Mouse (Mus musculus) T-cell, adult 2 months (primary cell): ENCODE data around the gene Kazn.

Source experiments
- DNase-seq: peaks from one replicate; pipeline ENCODE4 v3.0.0; 2022; ENCODE audit warnings: low spot score

The Kazn gene

DNA sequence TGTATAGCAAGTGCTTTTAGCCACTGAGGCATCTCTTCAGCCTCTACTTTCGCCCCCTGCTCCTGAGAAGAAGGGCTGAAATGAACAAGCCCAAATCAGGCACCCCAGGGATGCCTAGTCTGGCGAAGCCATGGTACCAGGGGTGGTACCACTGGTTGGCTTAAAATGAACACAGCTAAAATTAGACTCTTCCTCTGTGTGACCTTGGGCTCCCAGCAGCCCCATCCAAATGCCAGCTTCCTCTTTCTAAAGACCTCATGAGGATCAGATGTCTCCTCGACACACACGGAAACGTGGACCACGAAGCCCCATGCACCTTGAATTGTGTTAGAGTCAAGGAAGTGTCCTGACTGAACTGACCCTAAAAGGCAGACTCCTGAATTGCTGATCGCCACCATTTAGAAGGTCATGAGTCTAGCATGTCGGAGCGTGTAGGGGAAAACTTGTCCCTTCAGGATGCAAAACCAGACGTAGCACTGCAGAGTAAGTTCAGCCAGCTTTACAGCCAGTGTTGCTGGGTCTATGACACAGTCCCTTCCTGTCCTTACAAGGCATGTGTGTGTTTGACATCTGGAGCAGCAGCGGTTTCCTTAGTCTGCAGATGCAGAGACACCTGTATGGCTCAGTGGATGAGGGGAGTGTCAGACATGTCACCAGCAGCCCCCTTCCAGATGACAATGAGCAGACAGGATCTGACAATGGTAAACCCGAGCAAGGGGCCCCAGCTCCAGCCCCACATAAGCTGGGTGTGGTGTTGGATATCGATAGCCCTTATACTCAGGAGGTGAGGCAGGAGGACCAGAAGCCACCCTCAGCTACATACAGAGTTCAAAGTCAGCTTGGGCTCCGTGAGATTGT, 159.3 kb downstream of the Kazn start:
- no peak for DNase-seq

DNA sequence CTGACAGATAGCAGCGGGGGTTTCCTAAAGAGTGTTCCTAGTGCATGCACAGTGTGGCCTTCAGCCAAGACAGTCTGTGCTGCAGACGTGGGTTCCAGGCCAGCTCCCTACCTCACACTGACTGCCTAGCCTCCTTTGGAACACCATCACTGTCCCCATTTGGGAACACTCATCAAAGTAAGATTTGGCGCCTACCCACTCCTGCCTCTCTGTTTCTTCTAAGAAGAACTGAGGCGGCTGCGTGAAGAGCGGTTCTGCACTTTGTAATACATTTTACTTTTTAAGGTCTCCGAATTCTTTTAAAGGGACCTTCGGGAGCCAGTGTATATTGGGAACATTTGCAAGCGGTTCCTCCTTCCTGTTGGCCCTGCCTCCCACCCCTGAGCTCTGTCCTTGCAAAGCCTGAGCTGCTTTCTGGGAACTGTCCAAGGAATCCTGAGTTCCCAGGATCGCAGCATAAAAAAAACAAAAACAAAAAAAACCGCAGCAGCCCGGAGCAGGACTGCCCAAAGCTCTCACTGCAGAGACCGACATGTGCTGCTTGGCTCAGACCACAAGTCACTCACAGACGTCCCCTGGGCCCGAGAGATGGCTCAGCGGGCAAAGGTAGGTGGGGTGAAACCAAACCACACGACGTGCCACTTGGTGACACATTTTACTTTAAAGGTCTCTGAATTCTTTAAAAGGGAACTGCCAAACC, 161.5 kb downstream of the Kazn start:
- DNase-seq: no peak

DNA sequence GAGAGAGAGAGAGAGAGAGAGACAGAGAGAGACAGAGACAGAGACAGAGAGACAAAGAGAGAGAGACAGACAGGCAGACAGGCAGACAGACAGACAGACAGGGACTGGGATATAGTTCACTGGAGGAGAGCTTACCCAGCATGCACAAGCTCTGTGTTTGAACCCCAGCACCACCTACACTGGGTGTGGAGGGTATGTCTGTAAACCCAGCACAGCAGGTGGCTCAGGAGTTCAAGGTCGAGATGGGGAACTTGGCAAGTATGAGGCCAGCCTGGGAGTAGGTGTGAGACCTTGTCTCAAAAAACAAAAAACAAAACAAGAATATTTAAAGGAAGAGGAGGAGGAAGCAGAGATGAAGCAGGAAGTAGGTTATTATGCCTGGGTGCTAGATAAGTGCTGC, 162.3 kb downstream of the Kazn start:
- DNase-seq: no peak

DNA sequence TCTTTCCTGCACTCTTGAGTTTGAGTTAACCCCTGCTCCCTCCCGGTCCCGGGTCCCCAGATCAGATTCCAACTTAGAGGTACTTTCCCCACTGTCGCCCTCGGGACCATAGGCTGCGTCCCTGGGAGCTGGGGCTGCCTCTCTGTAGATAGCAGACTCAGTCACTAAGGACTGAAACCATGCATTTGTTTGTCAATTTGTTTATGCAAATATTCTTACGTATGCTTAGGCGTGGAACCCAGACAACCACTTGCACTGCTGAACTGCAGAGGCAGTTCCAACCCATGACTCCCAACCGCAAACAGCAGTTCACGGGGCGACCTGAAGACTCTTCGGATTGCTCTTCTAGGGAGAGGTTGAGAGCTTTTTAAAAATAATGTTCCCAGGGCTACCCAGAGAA, 163.3 kb downstream of the Kazn start:
- no peak for DNase-seq

DNA sequence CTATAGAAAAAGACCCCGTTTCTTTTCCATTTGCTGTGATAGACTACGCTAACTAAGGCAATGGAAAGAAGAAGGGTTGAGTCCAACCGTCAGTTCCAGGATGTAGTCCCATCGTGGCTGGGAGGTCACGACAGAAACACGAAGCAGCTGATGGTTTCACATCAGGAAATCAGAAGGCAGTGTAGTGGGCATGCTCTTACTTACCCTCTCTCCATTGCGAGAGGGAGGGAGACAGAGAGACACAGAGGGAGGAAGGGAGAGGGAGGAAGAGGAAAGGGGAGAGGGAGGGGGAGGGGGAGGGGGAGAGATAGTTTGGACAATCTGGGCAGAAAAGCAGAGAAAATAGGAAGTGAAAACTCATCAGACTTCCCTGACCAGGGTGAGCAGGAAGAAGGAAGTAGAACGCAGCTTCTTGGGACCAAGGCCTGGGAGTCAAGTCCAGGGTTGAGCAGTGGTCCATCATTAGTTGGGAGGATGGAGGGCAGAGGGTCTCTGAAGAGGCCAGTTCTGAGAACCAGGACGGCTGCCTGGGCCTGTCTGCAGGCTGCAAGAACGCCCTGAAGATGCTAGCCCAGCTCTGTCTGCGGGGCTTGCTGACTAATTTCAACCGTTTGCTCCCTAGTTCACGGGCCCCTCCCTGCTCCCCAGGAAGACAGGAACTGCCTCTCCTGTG, 165.0 kb downstream of the Kazn start:
- DNase-seq: no peak

DNA sequence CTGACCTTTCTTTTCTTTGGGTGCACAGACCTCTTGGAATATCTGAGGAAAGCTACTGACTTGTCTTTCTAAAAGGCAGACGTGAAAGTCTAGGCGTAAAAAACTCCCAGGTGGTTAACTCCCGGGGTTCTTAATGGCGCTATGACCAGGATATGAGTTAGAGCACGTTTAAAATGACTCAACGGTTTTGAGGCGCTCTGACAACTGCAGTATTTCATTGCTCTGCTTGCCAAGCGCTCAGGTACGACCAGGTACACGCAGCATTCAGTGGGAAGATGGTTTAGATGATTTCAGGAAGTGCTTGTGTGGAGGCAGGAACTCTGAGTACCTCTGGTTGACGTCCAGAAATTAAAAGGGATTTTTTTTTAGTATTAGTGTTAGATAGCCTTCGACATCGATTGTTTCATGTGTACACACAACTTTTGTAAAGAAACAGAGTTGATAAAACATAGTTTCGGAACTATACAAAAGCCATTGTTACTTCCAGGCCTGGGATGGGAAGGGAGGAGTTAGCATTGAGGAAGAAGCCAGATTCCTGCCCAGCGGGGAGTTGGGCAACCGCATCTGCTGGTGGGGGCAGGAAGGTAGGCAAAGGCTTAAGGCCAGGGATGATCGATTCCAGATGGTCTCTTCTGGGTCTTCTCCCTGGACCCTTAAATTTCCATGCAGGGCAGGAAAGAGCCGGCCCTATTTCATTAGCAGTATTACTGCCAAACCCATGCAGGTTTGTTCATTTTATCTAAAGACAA, 167.8 kb downstream of the Kazn start:
- no peak for DNase-seq

DNA sequence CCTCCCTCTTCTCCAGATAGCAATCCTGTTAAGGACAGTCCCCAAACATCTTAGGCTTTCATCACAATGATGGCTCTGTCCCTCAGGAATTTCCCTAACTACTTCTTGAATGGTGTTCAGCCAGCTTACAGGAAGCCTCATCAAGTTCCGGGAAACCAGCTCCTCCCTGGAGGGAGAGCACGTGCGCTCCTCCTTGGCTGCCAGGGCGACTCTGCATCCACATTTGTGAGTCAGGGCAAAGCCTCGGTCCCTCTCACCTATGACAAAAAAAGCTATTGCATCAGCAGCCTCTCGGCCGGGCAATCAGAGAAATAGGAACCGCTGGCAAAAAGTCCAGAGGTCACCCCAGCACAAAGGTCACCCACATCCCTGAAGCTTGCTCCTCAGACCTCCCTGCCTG, 168.4 kb downstream of the Kazn start:
- DNase-seq: no peak

DNA sequence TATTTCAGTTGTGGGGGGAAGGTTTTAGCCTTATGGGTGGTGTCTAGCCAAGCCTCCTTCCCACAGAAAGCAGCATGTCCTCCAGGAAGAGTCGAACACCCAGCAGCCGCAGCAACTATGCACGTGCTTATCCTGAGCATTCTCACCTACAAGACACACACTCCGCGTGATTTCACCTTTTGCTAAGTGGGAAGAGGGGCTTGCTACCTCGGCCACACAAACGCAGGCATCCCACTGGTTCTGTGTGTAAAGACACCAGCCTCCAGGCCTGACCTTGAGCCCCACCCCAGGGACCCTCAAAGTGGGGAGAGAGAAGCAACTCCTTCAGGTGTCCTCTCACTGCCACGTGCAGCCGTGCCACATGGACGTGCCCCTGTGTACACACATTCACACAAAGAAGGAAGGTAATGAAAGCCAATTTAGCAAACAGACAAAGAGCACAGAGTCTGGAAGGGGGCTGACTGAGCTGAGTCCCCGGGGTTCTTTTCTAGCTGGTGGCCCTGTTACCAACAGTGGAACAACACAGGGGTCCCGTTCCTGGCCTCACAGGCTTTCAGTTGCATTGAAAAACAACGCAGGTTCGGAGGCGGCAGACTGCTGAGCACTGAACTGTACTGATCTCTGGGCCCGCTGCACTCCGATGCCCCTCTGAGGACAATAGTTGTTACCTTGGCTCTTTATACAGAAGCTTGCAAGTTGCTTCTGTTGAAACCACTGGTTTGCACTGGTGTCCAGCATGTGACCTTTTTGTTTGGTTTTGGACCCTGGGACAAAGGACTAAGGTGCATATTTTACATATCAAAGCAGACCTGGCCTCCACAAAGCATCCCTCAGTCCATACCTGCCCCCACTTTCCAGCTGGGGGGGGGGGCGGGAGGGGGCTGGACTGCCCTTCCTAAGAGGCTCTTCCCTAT, 170.0 kb downstream of the Kazn start:
- DNase-seq: no peak

DNA sequence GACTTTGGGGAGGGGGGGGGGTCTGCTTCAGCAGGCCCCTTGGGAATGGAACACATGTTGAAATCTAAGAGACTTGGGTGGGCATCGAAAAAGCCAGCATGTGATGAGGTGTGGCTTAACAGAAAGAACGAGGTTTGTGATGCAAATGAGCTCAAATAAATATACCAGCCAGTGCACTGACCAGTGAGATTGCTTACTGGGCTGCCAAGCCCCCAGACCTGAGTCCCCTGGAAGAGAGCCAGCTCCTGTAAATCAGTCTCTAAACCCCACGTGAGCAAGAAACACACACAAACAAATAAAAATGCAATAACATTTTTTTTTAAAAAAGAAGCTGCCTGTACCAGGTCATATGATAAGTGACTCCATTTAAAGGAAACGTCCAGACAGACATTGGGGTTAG, 172.6 kb downstream of the Kazn start:
- no peak for DNase-seq

DNA sequence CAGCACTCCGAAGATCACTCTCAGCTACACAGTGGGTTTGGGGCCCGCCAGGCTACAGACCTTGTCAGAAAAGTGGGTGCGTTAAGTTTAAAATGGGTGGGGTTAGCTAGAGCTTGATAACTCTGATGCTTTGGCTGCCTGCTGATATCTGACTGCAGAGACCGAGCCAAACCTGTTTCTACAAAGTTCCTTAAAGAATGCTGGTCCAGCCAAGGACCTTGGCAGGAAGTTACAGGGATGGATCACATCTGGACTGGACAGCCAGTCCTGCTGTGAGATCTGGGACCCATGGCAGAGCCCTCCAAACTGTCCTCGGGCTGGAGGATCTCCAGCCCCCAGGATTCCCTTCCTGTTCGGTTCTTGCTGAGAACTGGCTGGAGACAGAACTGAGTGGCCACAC, 173.4 kb downstream of the Kazn start:
- DNase-seq: no peak

DNA sequence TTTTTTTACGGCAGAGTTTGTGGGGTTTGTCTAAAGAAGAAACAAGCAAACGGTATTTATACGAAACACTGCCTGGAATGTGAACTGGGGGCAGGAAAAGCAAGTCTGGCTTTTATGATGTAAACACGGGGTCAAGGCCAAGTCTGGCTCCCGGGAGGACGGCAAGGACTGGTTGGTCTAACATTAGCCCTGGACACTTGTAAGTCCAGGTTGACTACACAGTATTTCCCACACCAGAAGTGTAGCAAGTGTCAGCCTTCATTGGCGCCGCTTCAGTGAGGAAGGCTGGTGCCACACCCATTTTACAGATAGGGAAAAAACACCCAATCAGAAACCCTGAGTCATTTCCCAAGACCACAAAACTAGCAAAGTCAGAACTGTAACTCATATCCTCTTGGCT, 173.9 kb downstream of the Kazn start:
- no peak for DNase-seq

DNA sequence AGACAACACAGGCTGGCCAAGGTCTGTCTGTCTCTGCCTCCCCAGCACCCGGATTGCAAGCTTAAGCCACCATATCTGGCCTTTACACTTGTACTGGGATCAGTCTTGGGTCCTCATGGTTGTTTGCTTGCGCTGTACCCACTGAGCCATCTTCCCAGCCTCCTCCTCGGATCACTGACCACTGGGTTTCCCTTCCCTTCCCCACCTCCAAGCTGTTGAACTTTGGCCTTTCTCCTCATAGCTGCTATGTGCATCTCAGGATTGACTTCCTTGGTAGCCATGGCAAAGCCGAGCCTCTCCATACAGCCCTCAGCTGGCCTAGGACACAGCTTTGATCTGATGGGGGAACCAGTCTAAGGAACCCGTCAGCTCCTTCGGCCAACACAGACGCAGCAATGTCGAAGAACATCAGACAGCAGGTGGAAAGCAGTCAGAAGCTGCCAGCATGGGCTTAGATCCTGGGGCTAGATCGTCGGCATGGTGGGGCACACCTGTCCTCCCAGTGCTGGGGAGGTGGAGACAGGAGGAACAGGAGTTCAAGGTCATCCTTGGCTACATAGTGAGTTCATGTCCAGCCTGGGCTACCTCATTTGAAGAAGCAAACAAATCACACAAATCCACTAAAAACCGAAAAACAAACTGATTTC, 174.5 kb downstream of the Kazn start:
- DNase-seq: no peak

DNA sequence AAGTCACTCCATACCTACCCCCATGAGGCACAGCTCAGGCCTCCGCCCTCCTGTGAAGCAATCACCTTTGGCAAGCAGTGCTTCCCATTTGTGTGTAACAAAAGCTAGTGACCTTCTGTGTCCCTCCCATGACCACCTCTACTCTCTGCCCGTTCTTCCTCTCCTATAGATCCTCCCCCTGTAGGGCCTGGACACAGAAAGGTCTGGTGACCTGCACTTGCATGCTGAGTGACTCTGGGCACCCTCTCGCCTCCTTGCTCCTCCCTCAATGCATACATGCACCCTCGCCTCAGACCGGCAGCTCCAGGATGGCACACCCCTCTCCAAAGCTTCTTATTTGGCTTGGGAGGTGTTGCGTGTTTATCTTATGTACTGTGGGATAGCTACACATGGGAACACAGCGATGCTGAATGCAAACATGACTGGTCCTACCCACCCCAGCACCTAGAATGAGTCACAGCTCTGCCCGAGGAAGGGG, 176.1 kb downstream of the Kazn start:
- DNase-seq: no peak

DNA sequence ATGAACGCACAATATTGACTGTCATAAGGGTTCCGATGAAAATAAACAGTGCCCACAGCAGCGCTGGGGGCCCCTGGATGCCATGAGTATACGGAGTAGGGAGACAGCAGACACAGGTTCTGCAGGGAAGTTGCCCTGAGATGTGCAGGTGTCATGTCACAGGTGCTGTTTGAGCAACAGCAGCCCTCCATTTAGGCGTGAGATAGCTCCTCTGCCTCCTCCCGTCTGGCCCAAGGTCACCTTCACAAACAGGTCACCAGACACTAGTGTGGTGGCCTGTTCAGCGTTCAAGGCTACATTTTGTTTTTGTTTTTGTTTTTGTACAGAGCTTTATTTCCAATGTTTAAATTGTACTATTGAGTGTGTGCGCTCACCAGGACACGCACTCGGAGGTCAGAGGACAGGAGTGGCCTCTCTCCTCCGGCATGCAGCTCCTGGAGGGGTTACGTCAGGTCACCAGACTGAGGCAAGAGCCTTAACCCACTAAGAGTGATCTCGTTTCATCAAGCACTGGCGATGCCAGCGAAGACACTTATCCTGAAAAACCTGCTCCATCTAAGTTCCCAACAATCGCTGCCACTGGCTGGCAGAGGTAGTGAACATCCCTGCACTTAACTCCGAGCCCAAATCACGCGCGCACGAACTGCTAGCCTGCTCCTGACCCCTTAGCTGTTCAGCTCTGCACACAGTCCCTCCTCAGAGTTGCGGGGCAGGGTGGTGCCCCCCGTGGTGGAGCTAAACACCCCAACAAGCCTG, 177.5 kb downstream of the Kazn start:
- DNase-seq: no peak

DNA sequence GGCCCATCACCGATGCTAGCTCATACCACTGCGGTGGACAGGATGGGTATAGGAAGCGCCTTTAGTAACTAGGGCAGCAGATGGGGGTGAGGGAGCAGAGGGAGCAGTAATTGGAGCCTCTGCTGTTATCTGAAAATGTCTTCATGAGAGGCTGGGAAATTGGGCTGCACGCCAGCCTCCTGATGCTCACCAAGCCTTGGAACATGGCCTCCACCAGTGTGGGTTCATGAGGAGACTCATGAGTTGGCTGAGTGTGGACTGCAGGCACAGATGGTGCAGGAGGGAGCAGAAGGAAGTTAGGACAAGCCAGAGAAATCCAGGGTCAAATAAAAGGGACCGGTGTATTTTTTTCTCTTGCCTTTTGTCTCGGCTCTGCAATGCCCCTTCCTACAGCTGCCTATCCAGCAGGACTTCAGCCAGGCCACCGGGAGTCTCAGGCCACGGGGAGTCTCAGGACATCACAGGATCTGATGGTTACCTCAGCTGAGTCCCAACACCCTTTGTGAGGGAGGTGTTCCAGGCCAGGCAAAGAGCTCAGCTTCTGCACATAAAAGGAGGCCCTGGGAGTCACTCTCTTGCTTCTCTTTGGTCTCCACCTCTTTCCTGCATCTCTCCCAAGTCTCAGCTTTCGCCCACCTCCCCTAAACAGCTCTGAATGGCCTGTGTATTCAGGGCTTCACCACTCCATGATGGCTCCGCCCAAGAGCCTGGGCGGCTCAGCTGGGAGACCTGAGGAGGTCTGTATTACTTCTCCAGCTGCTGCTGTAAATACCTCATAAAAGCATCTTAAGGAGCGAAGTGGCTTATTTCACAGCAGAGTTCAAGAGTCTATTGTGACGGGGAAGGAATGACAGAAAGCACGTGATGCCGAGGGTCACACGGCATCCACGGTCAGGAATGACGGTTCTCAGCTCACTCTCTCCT, 178.5 kb downstream of the Kazn start:
- DNase-seq: no peak

DNA sequence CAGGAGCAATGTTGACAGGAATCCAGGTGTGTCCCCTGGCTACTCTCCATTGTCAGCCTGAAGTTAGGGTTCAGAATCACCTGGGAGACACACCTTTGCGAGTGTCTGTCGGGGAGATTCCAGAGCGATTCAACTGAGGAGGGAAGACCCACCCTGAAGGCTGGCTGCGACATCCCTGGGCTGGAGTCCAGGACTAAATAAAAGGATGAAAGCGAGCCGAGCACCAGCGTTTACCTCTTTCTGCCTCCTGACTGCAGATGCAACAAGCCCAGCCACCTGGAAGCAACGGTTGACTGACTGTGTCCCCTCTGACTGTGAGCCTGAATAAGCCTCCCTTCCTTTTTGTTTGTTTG, 179.4 kb downstream of the Kazn start:
- DNase-seq: no peak

DNA sequence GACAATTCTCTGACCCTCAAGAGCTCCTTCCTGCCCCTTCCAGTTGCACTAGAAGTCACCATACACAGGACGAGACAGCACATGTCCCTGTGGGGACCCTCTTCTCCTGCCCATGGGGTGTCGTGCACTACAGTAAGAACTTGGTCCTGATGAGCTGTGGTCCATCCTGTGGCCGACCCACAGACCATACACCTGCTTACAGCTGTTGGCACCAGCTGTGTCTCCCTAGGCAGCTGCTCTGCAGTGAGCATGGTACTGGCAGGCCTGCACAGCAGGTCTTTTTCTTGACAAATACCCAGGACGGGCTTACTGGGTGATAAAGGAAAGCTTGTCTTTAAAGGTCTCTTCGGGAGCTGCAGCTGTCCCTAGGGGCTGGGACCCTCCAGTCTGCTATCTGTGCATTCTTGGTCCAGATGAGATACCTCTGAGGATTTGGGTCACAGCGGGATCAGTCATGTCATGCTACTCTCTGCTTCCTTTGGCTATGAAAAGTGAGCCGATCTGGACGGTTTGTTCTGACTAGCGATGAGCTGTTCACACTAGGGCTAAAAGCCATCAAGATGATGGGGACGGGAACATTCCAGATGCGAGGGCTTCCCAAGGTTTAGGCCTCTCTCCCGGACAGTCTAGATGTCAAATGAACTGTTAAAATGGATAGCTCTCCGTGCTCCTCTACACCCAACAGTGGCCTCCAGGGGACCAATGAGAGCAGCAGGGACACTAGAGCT, 179.9 kb downstream of the Kazn start:
- DNase-seq: no peak

DNA sequence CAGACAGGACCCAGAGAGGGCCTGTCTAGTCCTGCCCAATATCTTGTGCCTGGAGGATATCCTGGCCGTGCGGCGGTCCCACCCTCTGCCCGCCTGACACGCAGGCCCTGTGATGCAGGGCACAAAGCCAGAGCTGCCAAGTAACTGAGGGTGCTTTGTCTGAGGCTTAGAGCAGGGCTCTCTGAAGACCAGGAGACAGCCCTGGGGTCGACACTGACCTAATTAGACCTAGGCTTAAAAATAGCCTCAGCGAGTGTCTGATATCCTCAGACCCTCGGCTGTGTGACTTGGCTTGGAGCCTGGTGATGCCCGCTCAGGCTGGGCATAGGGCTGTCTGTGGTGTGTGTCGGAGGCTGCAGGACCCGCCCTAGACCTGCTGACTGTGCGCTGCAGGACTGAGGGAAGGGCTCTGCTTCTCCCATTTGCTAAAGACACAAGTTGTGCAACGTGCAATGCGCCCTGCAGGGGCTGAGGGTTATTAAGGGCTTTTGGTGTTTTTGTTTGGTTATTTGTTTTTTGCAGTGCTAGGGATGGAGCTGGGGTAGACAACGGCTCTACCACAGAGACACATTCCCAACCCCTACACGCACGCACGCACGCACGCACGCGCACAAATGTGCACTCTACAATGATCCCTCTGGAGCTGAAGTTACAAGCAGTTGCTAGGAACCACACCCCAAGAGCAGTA, 181.5 kb downstream of the Kazn start:
- DNase-seq: no peak
